Mouse (Mus musculus): ENCODE measurements around the gene Sh3d19.

GRCm38 (mm10) chr3:85973376-85974140, 2.6 kb downstream of the Sh3d19 start:
- TF ChIP-seq CTCF (IDR thresholded peaks at IDR 0.05; ENCODE audit: control insufficient read depth, insufficient read depth, insufficient read length) (no peak), MAX (IDR thresholded peaks at IDR 0.05) (no peak), USF1 (IDR thresholded peaks at IDR 0.05; ENCODE audit: low read depth) (no peak), CEBPB (IDR thresholded peaks at IDR 0.05; ENCODE audit: low read depth) (no peak), MYOG (IDR thresholded peaks at IDR 0.05; ENCODE audit: control insufficient read depth, extremely low read depth, insufficient read length) (no peak)

All from C2C12 (cell line).